Comparison of ENCODE assay signal across 8 mouse cellular contexts in the genomic region with DNA sequence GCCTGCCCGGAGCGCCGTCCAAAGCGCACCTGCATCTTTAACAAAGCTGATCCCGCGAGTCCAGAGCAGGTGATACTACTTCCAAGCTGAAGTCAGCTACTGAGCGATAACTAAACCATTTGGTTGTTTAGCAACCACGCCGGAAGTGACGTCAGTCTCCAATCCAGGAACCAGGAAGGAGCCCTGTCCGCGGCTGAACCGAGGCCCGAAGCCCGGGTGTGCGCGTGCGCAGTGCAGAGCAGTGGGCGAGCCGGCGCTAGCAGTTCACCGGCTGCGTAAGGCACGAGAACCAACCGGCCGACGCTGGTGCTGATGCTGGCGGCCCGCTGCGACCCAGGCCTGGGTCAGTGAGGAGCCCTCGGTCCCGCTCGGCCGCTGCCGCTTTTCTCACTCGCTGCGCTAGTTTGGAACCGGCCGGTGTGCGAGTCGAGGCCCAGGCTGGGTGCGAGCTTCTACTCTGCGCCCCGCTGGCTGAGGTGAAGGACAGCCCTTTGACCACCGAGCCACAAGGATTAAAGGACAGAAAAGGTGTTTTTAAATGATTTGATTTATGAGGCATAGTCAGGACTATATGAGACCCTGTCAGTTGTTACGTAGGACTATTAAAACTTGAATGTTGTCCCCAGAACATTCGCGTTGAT. TPM values are rescaled to one million over a fixed set of nuclear protein-coding genes. Genes with fewer than 3 reads are reported as not detected.
DNase-seq lines count a peak whose midpoint lies in the region; ATAC-seq and TF ChIP-seq lines count a peak whose summit lies in the region.

A gene (minus strand): TSS at position 147 of the 641 bp plus-strand sequence.
A gene (plus strand): TSS at position 195 of the 641 bp plus-strand sequence.

- peak within 1 kb of the TSS; percentile 50 for H3K9ac ChIP-seq in ES-Bruce4 (ENCODE audit: low read depth, poor library complexity, severe bottlenecking)
- H3K9ac ChIP-seq in forebrain, embryonic 13.5 days: peak within 1 kb of the TSS; percentile 75
- H3K9ac ChIP-seq in liver, postnatal 0 days (replicated peaks): peak within 1 kb of the TSS; percentile 81
- peak within 1 kb of the TSS; percentile 68 for H3K9ac ChIP-seq in neural tube, embryonic 14.5 days (replicated peaks; ENCODE audit: low read depth, low read length)

- DNase-seq in heart, postnatal 10 days: peak; percentile 99
- peak; percentile 99 for DNase-seq in large intestine, adult 2 months (ENCODE audit: low read depth, low spot score)
- DNase-seq in liver, postnatal 0 days: peak; percentile 99
- DNase-seq in testis, postnatal 10 days (ENCODE audit: low spot score): peak; percentile 99

- peaks cover 2% of the 10 kb centered on the region for H3K4me1 ChIP-seq in ES-Bruce4 (ENCODE audit: control insufficient read depth, insufficient read depth, low read length)
- peaks cover 10% of the 10 kb centered on the region for H3K4me1 ChIP-seq in forebrain, embryonic 13.5 days
- peaks cover 9% of the 10 kb centered on the region; the same call in 1 of the 2 replicates for H3K4me1 ChIP-seq in liver, postnatal 0 days (ENCODE audit: insufficient read depth)
- H3K4me1 ChIP-seq in neural tube, embryonic 14.5 days (ENCODE audit: control insufficient read depth, insufficient read depth, low read length): peaks cover 5% of the 10 kb centered on the region; the same call in 1 of the 2 replicates

- TF ChIP-seq CTCF in ES-Bruce4 (IDR thresholded peaks at IDR 0.05; ENCODE audit: low read depth, low read length): no peak
- no peak for TF ChIP-seq CTCF in liver, postnatal 0 days (IDR thresholded peaks at IDR 0.05; ENCODE audit: low read depth)

- intact Hi-C loops in heart, postnatal 10 days (cut with DNase I): loop anchor here (5.0 kb wide), 1 partner anchor 152 kb away; no protein-coding TSS in a partner anchor

- 0 out of 2 replicates have a peak within 1 kb of the TSS, but pooled peaks have one; percentile 5 for H3K27ac ChIP-seq in ES-Bruce4 (ENCODE audit: insufficient read depth, low read length)
- H3K27ac ChIP-seq in forebrain, embryonic 13.5 days: peak within 1 kb of the TSS; percentile 76
- peak within 1 kb of the TSS; percentile 90 for H3K27ac ChIP-seq in liver, postnatal 0 days (ENCODE audit: low read depth)
- H3K27ac ChIP-seq in neural tube, embryonic 14.5 days (ENCODE audit: low read depth, low read length): peak within 1 kb of the TSS; percentile 87

- TF ChIP-seq POLR2A in ES-Bruce4 (IDR thresholded peaks at IDR 0.05; ENCODE audit: insufficient read depth, low read length): no peak

- no peak for TF ChIP-seq EP300 in ES-Bruce4 (IDR thresholded peaks at IDR 0.05; ENCODE audit: insufficient read depth, low read depth, low read length)
- TF ChIP-seq EP300 in liver, postnatal 0 days (IDR thresholded peaks at IDR 0.05; ENCODE audit: low read depth): no peak

- H3K27me3 ChIP-seq in ES-Bruce4 (ENCODE audit: control insufficient read depth, insufficient read depth, low read length, poor library complexity, severe bottlenecking): no peaks in the 10 kb centered on the region
- H3K27me3 ChIP-seq in forebrain, embryonic 13.5 days: no peaks in the 10 kb centered on the region
- H3K27me3 ChIP-seq in liver, postnatal 0 days (ENCODE audit: insufficient read depth, low read length): no peaks in the 10 kb centered on the region
- H3K27me3 ChIP-seq in neural tube, embryonic 14.5 days (ENCODE audit: control insufficient read depth, insufficient read depth, low read length): no peaks in the 10 kb centered on the region

- peak within 1 kb of the TSS; percentile 89 for H3K4me2 ChIP-seq in forebrain, embryonic 13.5 days
- peak within 1 kb of the TSS; percentile 94 for H3K4me2 ChIP-seq in liver, postnatal 0 days (ENCODE audit: low read depth, low read length)
- H3K4me2 ChIP-seq in neural tube, embryonic 14.5 days (ENCODE audit: low read depth, low read length): peak within 1 kb of the TSS; percentile 96

- H3K36me3 ChIP-seq in ES-Bruce4 (ENCODE audit: control insufficient read depth, insufficient read depth, low read length, poor library complexity, severe bottlenecking): no peaks in the 10 kb centered on the region; the same call in 1 of the 2 replicates
- H3K36me3 ChIP-seq in forebrain, embryonic 13.5 days (ENCODE audit: poor library complexity, severe bottlenecking): peaks cover 24% of the 10 kb centered on the region
- peaks cover 16% of the 10 kb centered on the region for H3K36me3 ChIP-seq in liver, postnatal 0 days (replicated peaks; ENCODE audit: insufficient read depth, low read length)
- no peaks in the 10 kb centered on the region; the same call in 1 of the 2 replicates for H3K36me3 ChIP-seq in neural tube, embryonic 14.5 days (ENCODE audit: control insufficient read depth, insufficient read depth, low read length)

- peak within 1 kb of the TSS; percentile 82 for H3K4me3 ChIP-seq in ES-Bruce4 (ENCODE audit: low read depth, low read length)
- H3K4me3 ChIP-seq in forebrain, embryonic 13.5 days: peak within 1 kb of the TSS; percentile 67
- H3K4me3 ChIP-seq in liver, postnatal 0 days (ENCODE audit: low read depth, low read length): peak within 1 kb of the TSS; percentile 80
- H3K4me3 ChIP-seq in neural tube, embryonic 14.5 days (ENCODE audit: low read depth, low read length): peak within 1 kb of the TSS; percentile 73

- 2% methylated on average over 48 of the region's 48 CpGs for WGBS in forebrain, embryonic 13.5 days
- WGBS in large intestine, adult 2 months: under 1% methylated on average over 48 of the region's 48 CpGs
- 2% methylated on average over 48 of the region's 48 CpGs for WGBS in liver, postnatal 0 days (ENCODE audit: insufficient replicate concordance)
- WGBS in neural tube, embryonic 14.5 days: 1% methylated on average over 48 of the region's 48 CpGs

- ATAC-seq in cerebellum, adult (ENCODE audit: insufficient number of reproducible peaks, low FRiP score, low TSS enrichment): peak; percentile 97
- ATAC-seq in forebrain, embryonic 13.5 days: peak; percentile 98
- ATAC-seq in liver, postnatal 0 days: peak; percentile 96
- peak; percentile 96 for ATAC-seq in neural tube, embryonic 14.5 days (ENCODE audit: low read depth)

- no peaks in the 10 kb centered on the region for H3K9me3 ChIP-seq in ES-Bruce4 (replicated peaks; ENCODE audit: control insufficient read depth, insufficient read depth, low read length, poor library complexity, severe bottlenecking)
- no peaks in the 10 kb centered on the region for H3K9me3 ChIP-seq in forebrain, embryonic 13.5 days (replicated peaks)
- H3K9me3 ChIP-seq in liver, postnatal 0 days (ENCODE audit: low read length): no peaks in the 10 kb centered on the region
- H3K9me3 ChIP-seq in neural tube, embryonic 14.5 days (ENCODE audit: control insufficient read depth, low read length): no peaks in the 10 kb centered on the region

RNA-seq across cellular contexts. Expression of the first gene that starts in this region (rescaled TPM):
- polyA plus RNA-seq in ES-Bruce4 (2011; ENCODE audit: insufficient read depth, insufficient read length, low read depth, missing spikeins): 3.7 and 6.1 TPM in 2 replicates
- 3.9 and 4.6 TPM in 2 replicates for polyA plus RNA-seq in forebrain, embryonic 13.5 days (2015; fragmentation: Nextera tagmentation; extraction: Ambion mirVana)
- under 1 TPM; 0.55 to 0.67 TPM for total RNA-seq in heart, postnatal 10 days (2021)
- polyA plus RNA-seq in large intestine, adult 2 months (2012; rRNA removed): not detected in 2 replicates
- polyA plus RNA-seq in liver, postnatal 0 days (2015; fragmentation: Nextera tagmentation; extraction: Ambion mirVana): 0.29 and 0.30 TPM in 2 replicates
- 2.3 and 3.3 TPM in 2 replicates for polyA plus RNA-seq in neural tube, embryonic 14.5 days (2014; fragmentation: Nextera tagmentation; extraction: Ambion mirVana)

RNA-seq across cellular contexts. Expression of the second gene that starts in this region (rescaled TPM):
- 10.2 and 11.2 TPM in 2 replicates for polyA plus RNA-seq in ES-Bruce4 (2011; ENCODE audit: insufficient read depth, insufficient read length, low read depth, missing spikeins)
- 37.4 and 37.5 TPM in 2 replicates for polyA plus RNA-seq in forebrain, embryonic 13.5 days (2015; fragmentation: Nextera tagmentation; extraction: Ambion mirVana)
- total RNA-seq in heart, postnatal 10 days (2021): 10 to 100 TPM; 16.4 to 16.9 TPM
- 24.4 and 46.2 TPM in 2 replicates for polyA plus RNA-seq in large intestine, adult 2 months (2012; rRNA removed)
- 13.0 and 13.5 TPM in 2 replicates for polyA plus RNA-seq in liver, postnatal 0 days (2015; fragmentation: Nextera tagmentation; extraction: Ambion mirVana)
- 38.2 and 41.9 TPM in 2 replicates for polyA plus RNA-seq in neural tube, embryonic 14.5 days (2014; fragmentation: Nextera tagmentation; extraction: Ambion mirVana)

Comparison
In these comparisons a context has a peak if more than half of its experiments do, and no peak if none do; other contexts are left out.
1. Peak in every context shown above with its lines: DNase-seq, ATAC-seq, H3K4me3 ChIP-seq and H3K27ac ChIP-seq.
2. H3K27ac ChIP-seq: peak in every context shown above with its lines; median percentile 90 in liver, postnatal 0 days; 87 in neural tube, embryonic 14.5 days; 76 in forebrain, embryonic 13.5 days; 5 in ES-Bruce4.